Mouse (Mus musculus) liver, postnatal 0 days (tissue): ENCODE results near the gene Ltbp2. TPM values are rescaled to one million over a fixed set of nuclear protein-coding genes. Genes with fewer than 3 reads are reported as not detected.

Source experiments
- ATAC-seq: fragments of 200-750 bp; cut with Nextera tagmentation; 2 replicates; pipeline ENCODE4 v1.8.0; 2017; ENCODE audit warnings: mild to moderate bottlenecking, moderate library complexity
- DNase-seq: peaks from one replicate; pipeline ENCODE4 v3.0.0-alpha.2; 2016
- H3K27ac ChIP-seq: fragments of 300-500 bp; sonication (generic); 2 replicates; pipeline ENCODE4 v1.5.1; 2014; ENCODE audit warnings: antibody characterized with exemption, moderate library complexity, mild to moderate bottlenecking, low read depth
- H3K27me3 ChIP-seq: fragments of 300-500 bp; sonication (generic); 2 replicates; pipeline ENCODE4 v1.6.1; 2014; ENCODE audit warnings: low read length, control low read depth, mixed read lengths; ENCODE audit not compliant: insufficient read depth
- H3K36me3 ChIP-seq: fragments of 300-500 bp; sonication (generic); replicated peaks from 2 replicates; pipeline ENCODE4 v1.6.1; 2014; ENCODE audit warnings: mild to moderate bottlenecking, control low read depth, low read length, moderate library complexity, mixed read lengths; ENCODE audit not compliant: insufficient read depth
- H3K4me1 ChIP-seq: fragments of 300-500 bp; sonication (generic); 2 replicates; pipeline ENCODE4 v1.6.1; 2014; ENCODE audit warnings: antibody characterized with exemption, mild to moderate bottlenecking, control low read depth; ENCODE audit not compliant: insufficient read depth
- H3K4me2 ChIP-seq: fragments of 300-500 bp; sonication (generic); 2 replicates; pipeline ENCODE4 v1.6.1; 2014; ENCODE audit warnings: low read depth, mild to moderate bottlenecking, low read length, moderate library complexity, mixed read lengths
- H3K4me3 ChIP-seq: fragments of 300-500 bp; sonication (generic); 2 replicates; pipeline ENCODE4 v1.5.1; 2014; ENCODE audit warnings: low read depth, low read length
- H3K9ac ChIP-seq: fragments of 300-500 bp; sonication (generic); replicated peaks from 2 replicates; pipeline ENCODE4 v1.6.1; 2014; ENCODE audit warnings: mild to moderate bottlenecking, moderate library complexity
- H3K9me3 ChIP-seq: fragments of 300-500 bp; sonication (generic); 2 replicates; pipeline ENCODE4 v1.6.1; 2016; ENCODE audit warnings: mild to moderate bottlenecking, control low read depth, low read length, mixed read lengths
- CTCF ChIP-seq: sonication (generic); IDR thresholded peaks from 2 replicates; pipeline ENCODE4 v1.5.1; 2016; ENCODE audit warnings: antibody characterized with exemption, low read depth
- EP300 ChIP-seq: IDR thresholded peaks from 2 replicates; pipeline ENCODE4 v1.6.1; 2016; ENCODE audit warnings: antibody characterized with exemption, low read depth, mild to moderate bottlenecking
- WGBS: fragments of 180-500 bp; shearing (Covaris S2); extraction: QIAGEN DNeasy Blood & Tissue Kit; methylation state at CpG from one replicate; pipeline ENCODE4 v1.1.7; 2014; ENCODE audit not compliant: insufficient replicate concordance; 5-methylcytosine and 5-hydroxymethylcytosine counted together
- polyA plus RNA-seq: library from polyadenylated mRNA; unstranded; fragments of >200 nt; fragmentation: Nextera tagmentation; extraction: Ambion mirVana; gene quantifications from 2 replicates; pipeline ENCODE4 v1.2.1, GENCODE M21; 2015

Ltbp2 gene
- polyA plus RNA-seq, 1 experiment from 2014 or later = 0.59 TPM

GRCm38 (mm10) chr12:84774376-84774775 lies 102.0 kb downstream of the Ltbp2 start:
- H3K9ac ChIP-seq = peak overlapping the region; percentile 90; the same call in 1 of the 2 replicates
- peak overlapping the region; percentile 97 for H3K27ac ChIP-seq
- H3K4me3 ChIP-seq = peak overlapping the region; percentile 95
- peaks cover 39% of the 10 kb centered on the region for H3K4me1 ChIP-seq
- H3K4me2 ChIP-seq = peak overlapping the region; percentile 84
- ATAC-seq (no peak), DNase-seq (peak; percentile 29)
- no peaks in the 10 kb centered on the region for H3K9me3 ChIP-seq
- peaks cover under 1% of the 10 kb centered on the region; the same call in 1 of the 2 replicates for H3K36me3 ChIP-seq
- TF ChIP-seq CTCF = no peak
- TF ChIP-seq EP300 = no peak
- WGBS = 63% methylated on average over 6 of the region's 6 CpGs
- H3K27me3 ChIP-seq = no peaks in the 10 kb centered on the region

GRCm38 (mm10) chr12:84773476-84773875 lies 102.9 kb downstream of the Ltbp2 start:
- TF ChIP-seq CTCF (no peak), EP300 (no peak)
- WGBS = under 1% methylated on average over 20 of the region's 20 CpGs
- ATAC-seq (peak; percentile 3), DNase-seq (no peak)
- Histone ChIP-seq H3K36me3 (peaks cover 6% of the 10 kb centered on the region; the same call in 1 of the 2 replicates), H3K9me3 (no peaks in the 10 kb centered on the region), H3K4me2 (peak overlapping the region; percentile 84), H3K4me3 (peak overlapping the region; percentile 95), H3K27me3 (no peaks in the 10 kb centered on the region), H3K27ac (peak overlapping the region; percentile 97), H3K4me1 (peaks cover 43% of the 10 kb centered on the region), H3K9ac (peak overlapping the region; percentile 90)

GRCm38 (mm10) chr12:84772726-84773441 lies 103.4 kb downstream of the Ltbp2 start, which contains the start of the genes Npc2 and Isca2:
Gene Npc2, minus strand, starts transcription at chr12:84773152.
Gene Isca2, plus strand, starts transcription at chr12:84773251.
- H3K9me3 ChIP-seq = no peaks in the 10 kb centered on the region
- peaks cover 45% of the 10 kb centered on the region for H3K4me1 ChIP-seq
- WGBS = 1% methylated on average over 50 of the region's 50 CpGs
- H3K27ac ChIP-seq = peak within 1 kb of the TSS; percentile 97
- no peaks in the 10 kb centered on the region for H3K27me3 ChIP-seq
- H3K9ac ChIP-seq = peak within 1 kb of the TSS; percentile 90
- peaks cover 6% of the 10 kb centered on the region; the same call in 1 of the 2 replicates for H3K36me3 ChIP-seq
- H3K4me2 ChIP-seq = peak within 1 kb of the TSS; percentile 90
- peak within 1 kb of the TSS; percentile 95 for H3K4me3 ChIP-seq
- TF ChIP-seq CTCF (no peak), EP300 (peak; percentile 64)
- ATAC-seq (peak; percentile 99), DNase-seq (peak; percentile 98)

- Histone ChIP-seq H3K9ac (peak overlapping the region; percentile 88), H3K4me3 (peak overlapping the region; percentile 95), H3K4me1 (peaks cover 46% of the 10 kb centered on the region)
Observed at GRCm38 (mm10) chr12:84771981-84772520, 104.3 kb downstream of the Ltbp2 start.

GRCm38 (mm10) chr12:84769624-84770023 lies 106.7 kb downstream of the Ltbp2 start:
- Histone ChIP-seq H3K27me3 (no peaks in the 10 kb centered on the region), H3K9ac (no peak overlapping the region), H3K4me1 (peaks cover 49% of the 10 kb centered on the region), H3K36me3 (peaks cover 14% of the 10 kb centered on the region), H3K4me2 (no peak overlapping the region), H3K27ac (no peak overlapping the region), H3K9me3 (no peaks in the 10 kb centered on the region), H3K4me3 (no peak overlapping the region)
- DNase-seq (no peak), ATAC-seq (no peak)
- WGBS = 59% methylated on average over 7 of the region's 7 CpGs
- TF ChIP-seq CTCF (no peak), EP300 (no peak)

More at GRCm38 (mm10) chr12:84771981-84772520, 104.3 kb downstream of the Ltbp2 start:
- H3K9me3 ChIP-seq = no peaks in the 10 kb centered on the region
- no peaks in the 10 kb centered on the region for H3K27me3 ChIP-seq
- TF ChIP-seq EP300 (no peak), CTCF (no peak)
- ATAC-seq = no peak
- H3K36me3 ChIP-seq = peaks cover 6% of the 10 kb centered on the region; the same call in 1 of the 2 replicates
- H3K27ac ChIP-seq = peak overlapping the region; percentile 97
- 4% methylated on average over 10 of the region's 10 CpGs for WGBS
- peak overlapping the region; percentile 90 for H3K4me2 ChIP-seq
- DNase-seq = no peak

- H3K4me3 ChIP-seq = no peak overlapping the region
- no peak for TF ChIP-seq CTCF
- TF ChIP-seq EP300 = no peak
- DNase-seq (no peak), ATAC-seq (no peak)
- no peak overlapping the region for H3K4me2 ChIP-seq
- H3K27ac ChIP-seq = peak overlapping the region; percentile 51; the same call in 1 of the 2 replicates
- H3K27me3 ChIP-seq = no peaks in the 10 kb centered on the region
- H3K4me1 ChIP-seq = peaks cover 37% of the 10 kb centered on the region
- peaks cover 27% of the 10 kb centered on the region for H3K36me3 ChIP-seq
- no peak overlapping the region for H3K9ac ChIP-seq
- H3K9me3 ChIP-seq = no peaks in the 10 kb centered on the region
- WGBS = 64% methylated on average over 6 of the region's 6 CpGs
Observed at GRCm38 (mm10) chr12:84767510-84767909, 108.8 kb downstream of the Ltbp2 start.
